Mouse (Mus musculus): ENCODE measurements around the gene Ntng2.

Ntng2 gene

GRCm38 (mm10) chr2:29235811-29236210, 17.0 kb downstream of the Ntng2 start:
- DNase-seq (ENCODE audit: low spot score in 2 of 2) = peak in 1 of 2 experiments; percentile 36

GRCm38 (mm10) chr2:29235026-29235425, 17.8 kb downstream of the Ntng2 start:
- DNase-seq (ENCODE audit: low spot score in 2 of 2) = no peak

GRCm38 (mm10) chr2:29234002-29234401, 18.8 kb downstream of the Ntng2 start:
- DNase-seq (ENCODE audit: low spot score in 2 of 2) = no peak

- no peak for DNase-seq (ENCODE audit: low spot score in 2 of 2)
These were observed 22.5 kb downstream of the Ntng2 start for GRCm38 (mm10) chr2:29230191-29230835.

GRCm38 (mm10) chr2:29226671-29227070, 26.1 kb downstream of the Ntng2 start:
- DNase-seq (ENCODE audit: low spot score in 2 of 2) = no peak

- DNase-seq (ENCODE audit: low spot score in 2 of 2) = no peak
These were observed 29.1 kb downstream of the Ntng2 start for GRCm38 (mm10) chr2:29223591-29224262.

- DNase-seq (ENCODE audit: low spot score in 2 of 2) = no peak
These were observed 30.5 kb downstream of the Ntng2 start for GRCm38 (mm10) chr2:29222302-29222701.

- DNase-seq (ENCODE audit: low spot score in 2 of 2) = no peak
These were observed 34.0 kb downstream of the Ntng2 start for GRCm38 (mm10) chr2:29218831-29219230.

GRCm38 (mm10) chr2:29217897-29218296, 34.9 kb downstream of the Ntng2 start:
- peak; percentile 57 to 73 for DNase-seq (ENCODE audit: low spot score in 2 of 2)

- DNase-seq (ENCODE audit: low spot score in 2 of 2) = no peak
These were observed 35.8 kb downstream of the Ntng2 start for GRCm38 (mm10) chr2:29217042-29217441.

GRCm38 (mm10) chr2:29216286-29217012, 36.4 kb downstream of the Ntng2 start:
- DNase-seq (ENCODE audit: low spot score in 2 of 2) = no peak

- no peak for DNase-seq (ENCODE audit: low spot score in 2 of 2)
These were observed 46.6 kb downstream of the Ntng2 start for GRCm38 (mm10) chr2:29206156-29206555.

GRCm38 (mm10) chr2:29201223-29201955, 51.4 kb downstream of the Ntng2 start:
- no peak for DNase-seq (ENCODE audit: low spot score in 2 of 2)

GRCm38 (mm10) chr2:29199909-29200308, 52.9 kb downstream of the Ntng2 start:
- DNase-seq (ENCODE audit: low spot score in 2 of 2) = no peak

GRCm38 (mm10) chr2:29198446-29198845, 54.4 kb downstream of the Ntng2 start:
- no peak for DNase-seq (ENCODE audit: low spot score in 2 of 2)

- no peak for DNase-seq (ENCODE audit: low spot score in 2 of 2)
These were observed 56.0 kb downstream of the Ntng2 start for GRCm38 (mm10) chr2:29196844-29197243.

- peak in 1 of 2 experiments; percentile 58 for DNase-seq (ENCODE audit: low spot score in 2 of 2)
These were observed 58.0 kb downstream of the Ntng2 start for GRCm38 (mm10) chr2:29194547-29195463.

GRCm38 (mm10) chr2:29193819-29194546, 58.8 kb downstream of the Ntng2 start:
- no peak for DNase-seq (ENCODE audit: low spot score in 2 of 2)

- no peak for DNase-seq (ENCODE audit: low spot score in 2 of 2)
These were observed 60.1 kb downstream of the Ntng2 start for GRCm38 (mm10) chr2:29192629-29193278.

Data from frontal cortex, postnatal 10 days (tissue).